Mouse (Mus musculus): ENCODE results near the gene Svop.

DNA sequence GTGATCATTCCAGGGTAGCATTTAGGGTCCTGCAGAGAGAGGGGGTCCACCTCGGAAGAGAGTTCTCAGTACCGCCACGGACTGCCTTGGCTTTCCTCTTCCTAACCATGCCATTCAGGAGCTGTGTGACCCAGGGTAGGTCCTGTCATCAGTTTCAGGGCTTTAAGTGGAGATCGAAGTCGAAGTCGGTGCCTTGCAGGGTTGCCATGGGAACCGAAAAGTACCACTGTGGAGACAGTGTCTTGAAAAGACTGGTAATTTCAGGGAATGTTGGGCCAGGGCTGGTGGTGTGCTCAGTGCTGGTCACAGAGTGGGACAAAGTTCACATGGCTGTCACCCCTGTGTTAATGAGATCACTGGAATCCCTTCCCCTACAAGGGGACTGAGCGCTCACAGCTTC is 14.4 kb downstream of the Svop start:
- TF ChIP-seq CTCF (IDR thresholded peaks at IDR 0.05; ENCODE audit: extremely low read depth, insufficient read depth, low read length): no peak
- TF ChIP-seq POLR2A (IDR thresholded peaks at IDR 0.05; ENCODE audit: extremely low read depth, insufficient read depth, low read length): no peak

All from cortical plate, adult 2 months (tissue).